Mouse (Mus musculus): ENCODE measurements around the gene Plcd1.

Gene Plcd1

DNA sequence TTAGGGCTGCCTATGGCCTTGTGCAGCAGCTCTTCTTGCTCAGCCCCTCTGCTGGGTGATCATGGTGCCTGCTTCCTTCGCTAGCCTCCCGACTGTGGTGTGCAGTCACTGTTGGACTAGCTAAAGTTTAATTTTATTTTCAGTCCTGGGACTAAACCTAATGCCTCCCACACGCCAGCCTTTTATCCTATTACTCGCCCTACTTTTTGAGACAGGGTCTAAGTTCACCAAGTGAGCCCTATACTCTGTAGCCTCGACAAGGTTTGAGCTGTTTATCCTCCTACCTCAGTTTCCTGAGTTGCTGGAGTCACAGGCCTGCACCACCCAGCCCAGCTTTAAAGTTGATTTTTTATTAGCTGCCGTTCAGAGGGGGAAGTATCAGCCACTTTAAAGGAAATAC lies 68.0 kb downstream of the Plcd1 start:
- no peak for DNase-seq (ENCODE audit: low spot score in 2 of 2)

DNA sequence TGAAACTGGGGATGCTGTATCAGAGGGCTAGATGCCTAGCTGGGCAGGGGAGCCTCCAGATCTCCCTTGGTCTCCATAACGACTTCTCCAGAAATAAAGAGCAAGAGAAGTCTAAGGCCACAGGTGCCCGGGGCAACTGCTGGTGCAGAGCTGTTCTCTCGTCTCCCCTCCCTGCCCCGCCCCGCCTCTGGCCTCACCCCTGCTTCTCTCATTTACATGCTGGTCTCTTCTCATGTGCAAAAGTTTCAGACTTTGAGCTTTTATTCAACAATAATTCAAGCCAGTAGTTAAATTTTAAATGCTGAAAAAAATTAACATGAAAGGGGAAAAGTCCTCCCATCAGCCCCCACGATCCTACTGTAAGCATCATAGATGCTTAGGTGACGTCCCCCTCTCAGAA lies 71.6 kb downstream of the Plcd1 start:
- DNase-seq (ENCODE audit: low spot score in 2 of 2), result no peak

Measured in frontal cortex, postnatal 14 days (tissue).